15 mouse cellular contexts compared by ENCODE assay signal in the genomic region with DNA sequence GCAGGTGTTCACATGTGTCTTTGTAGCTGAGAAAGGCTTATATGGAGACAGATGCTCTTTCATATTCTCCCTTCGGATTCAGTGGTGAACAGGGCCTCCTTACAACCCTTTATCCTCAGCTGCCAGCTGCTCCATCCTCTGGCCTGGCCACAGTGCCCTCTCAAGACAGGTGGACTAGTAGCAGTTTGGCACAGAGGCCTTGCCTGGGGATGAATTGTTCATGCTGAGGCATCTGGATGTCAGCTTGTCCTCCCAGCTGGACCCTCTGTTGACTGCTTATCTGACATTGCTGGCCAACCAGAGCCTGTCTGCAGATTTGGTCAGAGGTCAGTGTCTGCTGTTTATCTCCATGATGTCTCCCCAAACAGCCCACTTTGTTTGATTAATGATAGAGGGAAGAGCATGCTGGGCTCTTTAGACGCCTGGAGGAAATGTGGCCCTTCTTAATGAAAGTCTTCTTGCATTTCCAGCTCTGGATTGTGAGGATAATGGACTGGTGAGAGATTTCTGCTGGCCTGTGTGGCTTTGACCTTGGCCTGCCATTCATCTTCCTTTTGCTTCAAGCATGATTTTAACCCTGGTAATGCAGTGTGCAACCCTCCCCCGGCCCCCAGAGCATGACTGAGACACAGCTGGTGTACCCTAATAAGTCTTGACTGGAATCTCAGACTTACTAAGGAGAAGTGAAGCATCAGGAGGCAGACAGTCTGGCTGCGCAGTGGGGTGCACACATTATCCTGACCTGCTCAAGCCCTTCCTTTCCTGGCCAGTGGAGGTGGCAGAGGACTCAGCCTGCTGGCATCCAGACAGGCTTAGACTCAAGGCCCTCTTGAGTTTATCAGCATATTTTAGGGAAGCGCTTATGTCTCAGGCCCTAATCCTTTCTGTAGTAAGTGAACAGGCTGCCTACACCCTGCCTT.
DNase-seq lines count a peak whose midpoint lies in the region; ATAC-seq and TF ChIP-seq lines count a peak whose summit lies in the region.
"Had no signal": no experiment of that assay in that cellular context is flagged by ENCODE, and none has a peak within 500 bp of the region (broad histone marks: within the 10 kb centered on the region; RNA-seq: fewer than 3 reads in every experiment).

No protein-coding gene starts in this region.

- no peak overlapping the region for H3K4me2 ChIP-seq in neural tube, embryonic 11.5 days (ENCODE audit: low read depth)
- H3K4me2 ChIP-seq: embryonic facial prominence, embryonic 12.5 days; lung, embryonic 15.5 days; stomach, embryonic 15.5 days had no signal

- intact Hi-C loops in left cerebral cortex, postnatal 4 days (cut with DNase I): no loop called here
- intact Hi-C loops in left cerebral cortex, postnatal 25 days (cut with DNase I): no loop called here
- intact Hi-C loops in gastrocnemius, adult 2 months (cut with DNase I): no loop called here

- H3K36me3 ChIP-seq in neural tube, embryonic 11.5 days (ENCODE audit: control insufficient read depth, insufficient read depth, low read length): no peaks in the 10 kb centered on the region
- H3K36me3 ChIP-seq: embryonic facial prominence, embryonic 12.5 days; heart, embryonic 10.5 days; lung, embryonic 15.5 days; stomach, embryonic 15.5 days had no signal

- no peaks in the 10 kb centered on the region for H3K4me1 ChIP-seq in neural tube, embryonic 11.5 days (ENCODE audit: control insufficient read depth, insufficient read depth, low read length)
- H3K4me1 ChIP-seq: embryonic facial prominence, embryonic 12.5 days; lung, embryonic 15.5 days; megakaryocyte, embryonic 14.5 days; stomach, embryonic 15.5 days had no signal

- TF ChIP-seq CTCF in gastrocnemius, adult 2 months (IDR thresholded peaks at IDR 0.05): no peak

- no peak overlapping the region for H3K4me3 ChIP-seq in neural tube, embryonic 11.5 days (ENCODE audit: low read depth, low read length)
- H3K4me3 ChIP-seq in gastrocnemius, adult 2 months: no peak overlapping the region
- H3K4me3 ChIP-seq: embryonic facial prominence, embryonic 12.5 days; heart, embryonic 10.5 days; lung, embryonic 15.5 days; megakaryocyte, embryonic 14.5 days; stomach, embryonic 15.5 days had no signal

- no peak; the same call in 1 of the 2 replicates for ATAC-seq in neural tube, embryonic 11.5 days (ENCODE audit: insufficient read depth, low FRiP score, low TSS enrichment)

- no peaks in the 10 kb centered on the region for H3K9me3 ChIP-seq in neural tube, embryonic 11.5 days (ENCODE audit: control insufficient read depth, low read length)
- H3K9me3 ChIP-seq: embryonic facial prominence, embryonic 12.5 days; heart, embryonic 10.5 days; lung, embryonic 15.5 days; stomach, embryonic 15.5 days had no signal

- no peaks in the 10 kb centered on the region for H3K27me3 ChIP-seq in neural tube, embryonic 11.5 days (ENCODE audit: control insufficient read depth, insufficient read depth, low read length)
- H3K27me3 ChIP-seq: embryonic facial prominence, embryonic 12.5 days; lung, embryonic 15.5 days; megakaryocyte, embryonic 14.5 days; stomach, embryonic 15.5 days had no signal

- 51% methylated on average over 5 of the region's 5 CpGs for WGBS in neural tube, embryonic 11.5 days

- no peak overlapping the region for H3K9ac ChIP-seq in neural tube, embryonic 11.5 days (ENCODE audit: low read length)
- H3K9ac ChIP-seq: embryonic facial prominence, embryonic 12.5 days; lung, embryonic 15.5 days; stomach, embryonic 15.5 days had no signal

- peak; percentile 47 to 51 for DNase-seq in cerebellum, postnatal 14 days
- no peak for DNase-seq in cerebellum, adult 8-10 months
- peak; percentile 33 for DNase-seq in left cerebral cortex, postnatal 4 days
- DNase-seq in left cerebral cortex, postnatal 25 days (ENCODE audit: low spot score in 2 of 2): no peak
- peak; percentile 59 for DNase-seq in embryo, embryonic 10.5 days (ENCODE audit: low spot score)
- peak; percentile 19 for DNase-seq in neural tube, embryonic 11.5 days (ENCODE audit: low spot score)
- DNase-seq in right cerebral cortex, adult 2 months (ENCODE audit: low spot score in 2 of 2): no peak
- DNase-seq in gastrocnemius, adult 2 months: no peak
- DNase-seq: layer of hippocampus, adult 9-11 months; thymus, postnatal 4 days had no signal

- H3K27ac ChIP-seq in neural tube, embryonic 11.5 days (ENCODE audit: low read depth, low read length): no peak overlapping the region
- H3K27ac ChIP-seq in gastrocnemius, adult 2 months: no peak overlapping the region
- H3K27ac ChIP-seq: embryonic facial prominence, embryonic 12.5 days; heart, embryonic 10.5 days; lung, embryonic 15.5 days; stomach, embryonic 15.5 days had no signal

Comparison
In these comparisons a context has a peak if more than half of its experiments do, and no peak if none do; other contexts are left out.
1. DNase-seq: peak in cerebellum, postnatal 14 days (2 of 2), left cerebral cortex, postnatal 4 days (single experiment), embryo, embryonic 10.5 days (single experiment) and neural tube, embryonic 11.5 days (single experiment); none in cerebellum, adult 8-10 months (single experiment), left cerebral cortex, postnatal 25 days (0 of 2), right cerebral cortex, adult 2 months (0 of 2) and gastrocnemius, adult 2 months (single experiment).